Mouse (Mus musculus) MEL (cell line): Measurements from ENCODE around the gene Olfr1058.

Source experiments
- CTCF ChIP-seq, 3 experiments: IDR thresholded peaks in 2 of 3; conservative IDR thresholded peaks in 1 of 3; 2 replicates each; pipeline ENCODE4 v1.5.1; 2011 to 2012; ENCODE audit warnings: low read length in 3 of 3, low read depth in 2 of 3, mild to moderate bottlenecking in 2 of 3, improper control_type of control experiment in 1 of 3, inconsistent platforms in 1 of 3, mixed read lengths in 1 of 3, moderate library complexity in 1 of 3; ENCODE audit not compliant: control insufficient read depth in 1 of 3, insufficient read depth in 1 of 3, poor library complexity in 1 of 3, severe bottlenecking in 1 of 3
- E2F4 ChIP-seq: IDR thresholded peaks from 2 replicates; pipeline ENCODE4 v1.6.1; 2011; ENCODE audit warnings: low read depth, low read length, improper control_type of control experiment, borderline replicate concordance
- EP300 ChIP-seq, 2 experiments: IDR thresholded peaks; 2 replicates each; pipeline ENCODE4 v1.6.1; 2011; ENCODE audit warnings: improper control_type of control experiment in 2 of 2, low read length in 2 of 2, low read depth in 1 of 2, mild to moderate bottlenecking in 1 of 2
- HCFC1 ChIP-seq: IDR thresholded peaks from 2 replicates; pipeline ENCODE4 v1.6.1; 2012; ENCODE audit warnings: low read depth, mild to moderate bottlenecking, inconsistent platforms, low read length, improper control_type of control experiment, moderate library complexity
- MAX ChIP-seq: IDR thresholded peaks from 2 replicates; pipeline ENCODE4 v1.6.1; 2011; ENCODE audit warnings: low read length, improper control_type of control experiment
- MAZ ChIP-seq: IDR thresholded peaks from 2 replicates; pipeline ENCODE4 v1.6.1; 2012; ENCODE audit warnings: low read depth, mild to moderate bottlenecking, inconsistent platforms, low read length, improper control_type of control experiment
- MEF2A ChIP-seq: IDR thresholded peaks from 2 replicates; pipeline ENCODE4 v1.6.1; 2014; ENCODE audit warnings: low read depth, mild to moderate bottlenecking, inconsistent platforms, low read length, improper control_type of control experiment; ENCODE audit not compliant: poor library complexity, insufficient replicate concordance, severe bottlenecking; ENCODE audit errors: extremely low read depth
- POLR2A ChIP-seq, 2 experiments: IDR thresholded peaks; 2 replicates each; pipeline ENCODE4 v1.6.1; 2011 to 2012; ENCODE audit warnings: low read length in 2 of 2, mild to moderate bottlenecking in 2 of 2, control low read depth in 1 of 2, improper control_type of control experiment in 1 of 2, low read depth in 1 of 2, moderate library complexity in 1 of 2; ENCODE audit not compliant: control insufficient read depth in 1 of 2, insufficient read depth in 1 of 2, poor library complexity in 1 of 2
- TAL1 ChIP-seq: IDR thresholded peaks from 2 replicates; pipeline ENCODE4 v1.6.1; 2012; ENCODE audit warnings: mild to moderate bottlenecking, inconsistent platforms, low read length, moderate library complexity, mixed read lengths
- UBTF ChIP-seq: IDR thresholded peaks from 2 replicates; pipeline ENCODE4 v1.6.1; 2012; ENCODE audit warnings: low read depth, mild to moderate bottlenecking, inconsistent platforms, low read length, improper control_type of control experiment, moderate library complexity, borderline replicate concordance; ENCODE audit not compliant: insufficient read depth
- USF2 ChIP-seq, 2 experiments: IDR thresholded peaks; 2 replicates each; pipeline ENCODE4 v1.6.1; 2011 to 2012; ENCODE audit warnings: improper control_type of control experiment in 2 of 2, low read length in 2 of 2, borderline replicate concordance in 1 of 2, inconsistent platforms in 1 of 2, low read depth in 1 of 2, mild to moderate bottlenecking in 1 of 2; ENCODE audit not compliant: insufficient read depth in 1 of 2
- ZMIZ1 ChIP-seq: IDR thresholded peaks from 2 replicates; pipeline ENCODE4 v1.6.1; 2012; ENCODE audit warnings: low read depth, mild to moderate bottlenecking, inconsistent platforms, low read length, improper control_type of control experiment, moderate library complexity

GRCm38 (mm10) chr2:86378293-86378692, 10.1 kb downstream of the Olfr1058 start, which contains the start of gene Olfr1057:
- TF ChIP-seq CTCF (IDR thresholded peaks at IDR 0.05 in 2 of 3, conservative IDR thresholded peaks at IDR 0.05 in 1 of 3; ENCODE audit: control insufficient read depth in 1 of 3, insufficient read depth in 1 of 3, low read depth in 2 of 3, low read length in 3 of 3, poor library complexity in 1 of 3, severe bottlenecking in 1 of 3) (no peak), E2F4 (no peak), POLR2A (IDR thresholded peaks at IDR 0.05; ENCODE audit: control insufficient read depth in 1 of 2, insufficient read depth in 1 of 2, low read depth in 1 of 2, low read length in 2 of 2, poor library complexity in 1 of 2) (no peak), TAL1 (no peak), MAX (no peak), ZMIZ1 (no peak), UBTF (no peak), EP300 (IDR thresholded peaks at IDR 0.05; ENCODE audit: low read depth in 1 of 2, low read length in 2 of 2) (no peak), MEF2A (no peak), USF2 (IDR thresholded peaks at IDR 0.05; ENCODE audit: borderline replicate concordance in 1 of 2, insufficient read depth in 1 of 2, low read depth in 1 of 2, low read length in 2 of 2) (no peak), HCFC1 (no peak), MAZ (no peak)
